Mouse (Mus musculus) lung, embryonic 16.5 days (tissue): Measurements from ENCODE around the gene Hist1h3c. TPM values are rescaled to one million over a fixed set of nuclear protein-coding genes. Genes with fewer than 3 reads are reported as not detected.

ENCODE experiments used
- ATAC-seq: fragments of 200-750 bp; cut with Nextera tagmentation; 2 replicates; pipeline ENCODE4 v1.8.0; 2017; ENCODE audit warnings: low read depth, mild to moderate bottlenecking, moderate library complexity
- H3K27ac ChIP-seq: fragments of 300-500 bp; sonication (generic); 2 replicates; pipeline ENCODE4 v1.5.1; 2014; ENCODE audit warnings: mild to moderate bottlenecking, control low read depth, low read length
- H3K27me3 ChIP-seq: fragments of 300-500 bp; sonication (generic); 2 replicates; pipeline ENCODE4 v1.6.1; 2014; ENCODE audit warnings: low read depth, low read length, mixed read lengths; ENCODE audit not compliant: control insufficient read depth, insufficient read depth
- H3K36me3 ChIP-seq: fragments of 300-500 bp; sonication (generic); 2 replicates; pipeline ENCODE4 v1.6.1; 2014; ENCODE audit warnings: low read length; ENCODE audit not compliant: control insufficient read depth, insufficient read depth
- H3K4me1 ChIP-seq: fragments of 300-500 bp; sonication (generic); replicated peaks from 2 replicates; pipeline ENCODE4 v1.6.1; 2014; ENCODE audit warnings: low read length, mixed read lengths; ENCODE audit not compliant: control insufficient read depth, insufficient read depth
- H3K4me2 ChIP-seq: fragments of 300-500 bp; sonication (generic); 2 replicates; pipeline ENCODE4 v1.6.1; 2014; ENCODE audit warnings: low read depth, low read length, control low read depth
- H3K4me3 ChIP-seq: fragments of 300-500 bp; sonication (generic); 2 replicates; pipeline ENCODE4 v1.5.1; 2014; ENCODE audit warnings: mild to moderate bottlenecking, low read length, control low read depth
- H3K9ac ChIP-seq: fragments of 300-500 bp; sonication (generic); 2 replicates; pipeline ENCODE4 v1.6.1; 2014; ENCODE audit warnings: low read length, control low read depth
- H3K9me3 ChIP-seq: fragments of 300-500 bp; sonication (generic); 2 replicates; pipeline ENCODE4 v1.6.1; 2016; ENCODE audit warnings: low read length; ENCODE audit not compliant: control insufficient read depth
- WGBS: fragments of 180-500 bp; shearing (Covaris S2); extraction: QIAGEN DNeasy Blood & Tissue Kit; methylation state at CpG from one replicate; pipeline ENCODE4 v1.1.7; 2014; 5-methylcytosine and 5-hydroxymethylcytosine counted together
- polyA plus RNA-seq: library from polyadenylated mRNA; unstranded; fragments of >200 nt; fragmentation: Nextera tagmentation; extraction: Ambion mirVana; gene quantifications from 2 replicates; pipeline ENCODE4 v1.2.1, GENCODE M21; 2015

The Hist1h3c gene
- polyA plus RNA-seq, 1 experiment from 2014 or later = 9.7 TPM

DNA sequence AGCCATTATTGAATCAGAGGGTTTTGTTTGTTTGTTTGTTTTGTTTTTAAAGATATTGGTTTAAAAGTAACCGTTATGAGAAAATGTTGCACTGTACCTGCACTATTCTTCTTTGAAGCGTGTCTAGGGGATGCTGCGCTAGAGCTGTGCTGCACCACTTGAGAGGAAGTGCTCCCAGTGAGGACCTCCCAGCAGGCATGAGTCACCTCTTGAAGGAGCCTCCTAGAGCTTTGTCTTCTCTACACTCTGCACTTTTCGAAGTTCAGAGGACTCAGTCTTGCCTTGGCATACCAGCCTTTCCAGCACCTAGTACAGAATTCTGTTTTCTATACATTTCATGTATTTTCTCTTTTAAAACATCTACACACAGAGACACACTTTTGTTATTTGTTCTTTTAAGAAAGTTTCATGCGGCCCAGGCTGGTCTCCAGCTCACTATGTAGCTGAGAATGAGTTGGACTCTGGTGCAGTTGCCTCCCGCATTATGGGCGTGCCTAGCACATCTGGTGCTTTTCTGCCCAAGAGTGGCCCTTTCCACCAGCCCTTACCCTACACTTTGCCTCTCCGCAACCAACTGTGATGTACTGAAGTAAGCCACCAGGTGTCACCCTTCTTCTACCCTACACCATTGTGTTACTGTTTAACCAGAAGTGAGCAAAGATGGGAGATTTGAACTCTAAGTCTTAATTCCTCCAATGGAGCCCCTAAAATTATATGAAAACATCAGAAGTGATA lies 44.4 kb downstream of the Hist1h3c start:
- Histone ChIP-seq H3K4me3 (no peak overlapping the region), H3K4me2 (0 out of 2 replicates have a peak overlapping the region, but pooled peaks have one; percentile 18), H3K27me3 (no peaks in the 10 kb centered on the region), H3K9me3 (no peaks in the 10 kb centered on the region), H3K9ac (no peak overlapping the region), H3K27ac (no peak overlapping the region), H3K4me1 (peaks cover 17% of the 10 kb centered on the region), H3K36me3 (no peaks in the 10 kb centered on the region)
- ATAC-seq = peak; percentile 48
- 14% methylated on average over 8 of the region's 8 CpGs for WGBS

GRCm38 (mm10) chr13:23699767-23700166 lies 45.6 kb downstream of the Hist1h3c start:
- Histone ChIP-seq H3K4me1 (peaks cover 18% of the 10 kb centered on the region), H3K4me2 (no peak overlapping the region), H3K36me3 (no peaks in the 10 kb centered on the region), H3K9me3 (no peaks in the 10 kb centered on the region), H3K9ac (no peak overlapping the region), H3K27me3 (no peaks in the 10 kb centered on the region), H3K4me3 (no peak overlapping the region), H3K27ac (no peak overlapping the region)
- ATAC-seq = no peak
- 67% methylated on average over 3 of the region's 3 CpGs for WGBS

DNA sequence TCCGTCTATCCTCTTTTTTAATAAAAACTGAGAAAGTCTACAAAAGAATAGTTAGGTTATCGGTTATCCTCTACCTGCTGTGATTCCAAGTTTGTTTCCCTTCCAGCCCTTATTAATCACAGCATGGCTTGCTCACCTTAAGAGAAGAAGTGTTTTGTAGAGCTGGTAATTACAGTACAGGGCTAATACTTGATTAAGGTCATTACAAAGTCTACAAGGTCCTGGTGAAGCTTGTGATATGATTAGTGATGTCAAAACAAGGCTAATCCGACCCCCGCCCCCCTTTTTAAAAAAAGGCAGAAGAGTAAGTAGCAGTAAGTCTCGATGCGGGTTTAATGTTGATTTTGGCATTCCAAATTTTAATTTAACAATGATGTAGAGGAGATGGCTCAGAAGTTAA lies 46.4 kb downstream of the Hist1h3c start:
- peak overlapping the region; percentile 47 for H3K4me2 ChIP-seq
- WGBS = 54% methylated on average over 6 of the region's 6 CpGs

GRCm38 (mm10) chr13:23698300-23698693 lies 47.1 kb downstream of the Hist1h3c start, which contains the start of gene Hist1h4c:
Gene Hist1h4c (minus strand): TSS chr13:23698454.
- peak; percentile 96 for ATAC-seq
- no peaks in the 10 kb centered on the region for H3K27me3 ChIP-seq
- WGBS = 0% methylated on average over 21 of the region's 22 CpGs

More for the DNA sequence above, 46.4 kb downstream of the Hist1h3c start:
- Histone ChIP-seq H3K27me3 (no peaks in the 10 kb centered on the region), H3K4me1 (peaks cover 18% of the 10 kb centered on the region), H3K9ac (peak overlapping the region; percentile 43; the same call in 1 of the 2 replicates), H3K27ac (peak overlapping the region; percentile 84), H3K36me3 (no peaks in the 10 kb centered on the region), H3K4me3 (no peak overlapping the region), H3K9me3 (no peaks in the 10 kb centered on the region)
- no peak for ATAC-seq

GRCm38 (mm10) chr13:23697491-23698299 lies 47.7 kb downstream of the Hist1h3c start:
- Histone ChIP-seq H3K4me1 (peaks cover 18% of the 10 kb centered on the region), H3K9me3 (no peaks in the 10 kb centered on the region), H3K4me2 (peak overlapping the region; percentile 74), H3K27me3 (no peaks in the 10 kb centered on the region), H3K36me3 (no peaks in the 10 kb centered on the region), H3K4me3 (peak overlapping the region; percentile 51), H3K9ac (peak overlapping the region; percentile 63), H3K27ac (peak overlapping the region; percentile 91)
- ATAC-seq = peak; percentile 39
- 0% methylated on average over 21 of the region's 32 CpGs for WGBS

More at GRCm38 (mm10) chr13:23698300-23698693, 47.1 kb downstream of the Hist1h3c start, which contains the start of gene Hist1h4c:
- Histone ChIP-seq H3K27ac (peak within 1 kb of the TSS; percentile 91), H3K9ac (peak within 1 kb of the TSS; percentile 63), H3K4me3 (peak within 1 kb of the TSS; percentile 51), H3K36me3 (no peaks in the 10 kb centered on the region), H3K4me1 (peaks cover 18% of the 10 kb centered on the region), H3K9me3 (no peaks in the 10 kb centered on the region), H3K4me2 (peak within 1 kb of the TSS; percentile 74)

DNA sequence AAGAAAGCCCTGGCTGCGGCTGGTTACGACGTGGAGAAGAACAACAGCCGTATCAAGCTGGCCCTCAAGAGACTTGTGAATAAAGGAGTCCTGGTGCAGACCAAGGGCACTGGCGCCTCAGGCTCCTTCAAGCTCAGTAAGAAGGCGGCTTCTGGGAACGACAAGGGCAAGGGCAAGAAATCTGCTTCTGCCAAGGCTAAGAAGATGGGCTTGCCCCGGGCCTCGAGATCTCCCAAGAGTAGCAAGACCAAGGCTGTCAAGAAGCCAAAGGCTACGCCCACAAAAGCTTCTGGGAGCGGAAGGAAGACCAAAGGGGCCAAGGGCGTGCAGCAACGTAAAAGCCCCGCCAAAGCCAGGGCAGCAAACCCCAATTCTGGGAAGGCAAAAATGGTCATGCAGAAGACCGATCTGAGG lies 49.3 kb downstream of the Hist1h3c start:
- Histone ChIP-seq H3K9ac (peak overlapping the region; percentile 39; the same call in 1 of the 2 replicates), H3K4me3 (no peak overlapping the region), H3K27me3 (no peaks in the 10 kb centered on the region), H3K36me3 (no peaks in the 10 kb centered on the region), H3K27ac (peak overlapping the region; percentile 84), H3K4me2 (peak overlapping the region; percentile 9), H3K4me1 (peaks cover 17% of the 10 kb centered on the region), H3K9me3 (no peaks in the 10 kb centered on the region)
- 57% methylated on average over 15 of the region's 15 CpGs for WGBS
- no peak for ATAC-seq

- H3K27me3 ChIP-seq = no peaks in the 10 kb centered on the region
- peak within 1 kb of the TSS; percentile 39; the same call in 1 of the 2 replicates for H3K9ac ChIP-seq
- 34% methylated on average over 9 of the region's 13 CpGs for WGBS
- H3K4me1 ChIP-seq = peaks cover 14% of the 10 kb centered on the region
- H3K4me3 ChIP-seq = no peak within 1 kb of the TSS
- no peaks in the 10 kb centered on the region for H3K9me3 ChIP-seq
- no peaks in the 10 kb centered on the region for H3K36me3 ChIP-seq
- no peak for ATAC-seq
- H3K27ac ChIP-seq = peak within 1 kb of the TSS; percentile 84
- H3K4me2 ChIP-seq = peak within 1 kb of the TSS; percentile 9
Observed at GRCm38 (mm10) chr13:23695514-23695913, 49.9 kb downstream of the Hist1h3c start, which contains the start of gene Hist1h1t. Gene Hist1h1t (plus strand): TSS chr13:23695814.
